Mouse (Mus musculus) myocyte (in vitro differentiated cells): ENCODE data around the gene Ghrhr.

Experiments used
- CEBPB ChIP-seq: IDR thresholded peaks from 2 replicates; pipeline ENCODE4 v1.6.1; 2011; ENCODE audit warnings: mild to moderate bottlenecking, moderate library complexity; ENCODE audit not compliant: poor library complexity, insufficient read depth, severe bottlenecking
- MAX ChIP-seq: IDR thresholded peaks from one replicate; pipeline ENCODE4 v1.6.1; 2011; ENCODE audit warnings: low read depth, mild to moderate bottlenecking, control low read depth
- MYOD1 ChIP-seq, 3 experiments: IDR thresholded peaks; one replicate each; pipeline ENCODE4 v1.6.1; 2011; ENCODE audit warnings: control low read depth in 2 of 3, low read depth in 2 of 3, mild to moderate bottlenecking in 2 of 3, moderate library complexity in 1 of 3; ENCODE audit not compliant: insufficient read length in 2 of 3, control insufficient read depth in 1 of 3
- POLR2A ChIP-seq: IDR thresholded peaks from one replicate; pipeline ENCODE4 v1.6.1; 2011; ENCODE audit warnings: low read depth, mild to moderate bottlenecking, control low read depth, moderate library complexity; ENCODE audit not compliant: insufficient read length

GRCm38 (mm10) chr6:55394854-55395253 lies 18.8 kb downstream of the Ghrhr start:
- TF ChIP-seq MAX (no peak), CEBPB (no peak), POLR2A (no peak), MYOD1 (IDR thresholded peaks at IDR 0.05; ENCODE audit: control insufficient read depth in 1 of 3, insufficient read length in 2 of 3, low read depth in 2 of 3) (no peak)
